Mouse (Mus musculus): ENCODE results near the gene Zdhhc6.

GRCm38 (mm10) chr19:55290621-55291270, 25.1 kb downstream of the Zdhhc6 start:
- TF ChIP-seq POLR2A (IDR thresholded peaks at IDR 0.05; ENCODE audit: borderline replicate concordance, extremely low read depth, low read depth, low read length) (no peak), CTCF (IDR thresholded peaks at IDR 0.05; ENCODE audit: insufficient read depth, low read length) (no peak)

All from lung, adult 2 months (tissue).